Mouse (Mus musculus): ENCODE results near the gene Wdr63. TPM values are rescaled to one million over a fixed set of nuclear protein-coding genes. Genes with fewer than 3 reads are reported as not detected.

The Wdr63 gene
- polyA plus RNA-seq, 1 experiment from 2014 or later: 1.3 TPM

DNA sequence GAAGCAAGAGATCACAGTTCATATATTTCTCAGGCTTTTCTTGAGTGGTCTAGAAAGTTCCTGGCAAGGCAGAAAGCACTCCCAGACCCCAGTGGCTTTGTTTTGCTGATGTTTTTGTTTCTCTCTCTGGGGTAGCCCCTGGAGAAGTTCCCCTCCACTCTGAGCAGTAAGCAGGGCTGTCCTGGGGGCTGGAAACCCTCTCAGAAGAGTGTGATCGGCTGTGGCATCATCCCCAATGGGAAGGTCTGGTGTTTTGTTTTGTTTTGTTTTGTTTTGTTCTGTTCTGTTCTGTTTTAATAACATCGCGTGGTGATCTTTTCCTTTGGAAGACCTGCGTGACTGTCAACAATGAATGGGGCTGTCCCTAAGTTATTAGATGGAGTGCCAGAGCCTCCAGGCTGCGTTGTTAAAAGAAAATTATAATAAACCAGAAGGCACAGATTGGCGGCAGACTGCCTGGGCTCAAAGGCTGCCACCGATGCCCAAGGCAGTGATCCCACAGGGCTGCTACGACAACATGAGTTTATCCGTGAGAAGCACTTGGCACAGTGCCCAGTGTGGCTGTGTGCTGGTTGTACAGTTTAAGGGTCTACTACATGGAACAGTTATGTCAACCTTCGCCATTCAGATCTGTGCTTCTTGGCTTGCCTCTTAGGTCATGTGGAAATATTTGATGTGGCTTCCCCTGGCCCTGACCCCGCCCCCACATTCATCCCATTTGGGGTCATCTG is 56.5 kb downstream of the Wdr63 start:
- ATAC-seq: peak; percentile 77
- Histone ChIP-seq H3K9ac (ENCODE audit: low read depth, low read length) (no peak overlapping the region; the same call in 1 of the 2 replicates), H3K27me3 (replicated peaks; ENCODE audit: control insufficient read depth, insufficient read depth, low read length) (peaks cover 2% of the 10 kb centered on the region; the same call in 1 of the 2 replicates), H3K9me3 (ENCODE audit: control insufficient read depth, low read length) (no peaks in the 10 kb centered on the region), H3K4me1 (ENCODE audit: control insufficient read depth, insufficient read depth, low read depth, low read length) (peaks cover 7% of the 10 kb centered on the region), H3K27ac (ENCODE audit: low read depth, low read length) (no peak overlapping the region), H3K36me3 (ENCODE audit: control insufficient read depth, insufficient read depth, low read length) (no peaks in the 10 kb centered on the region), H3K4me3 (ENCODE audit: low read length) (no peak overlapping the region), H3K4me2 (ENCODE audit: low read length) (peak overlapping the region; percentile 16; the same call in 1 of the 2 replicates)
- WGBS: 21% methylated on average over 11 of the region's 11 CpGs

DNA sequence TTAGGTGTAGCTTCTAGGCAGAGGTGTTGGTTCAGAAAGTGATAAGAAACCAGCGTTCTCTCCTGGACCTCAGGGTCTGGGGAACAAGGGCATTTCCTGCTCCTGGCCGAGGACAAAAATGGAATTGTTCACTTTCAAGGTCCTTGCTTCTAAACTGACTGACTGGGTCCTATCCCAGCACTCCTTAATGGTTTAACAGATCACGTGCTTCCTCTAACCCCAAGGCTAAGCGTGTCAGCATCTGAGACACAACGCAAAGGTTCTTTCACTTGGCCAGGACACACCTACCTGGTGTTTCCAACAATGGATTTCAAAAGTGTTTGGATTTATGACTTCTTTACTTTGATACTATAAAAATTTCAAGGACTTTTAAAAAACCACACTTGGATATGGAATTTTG is 58.0 kb downstream of the Wdr63 start:
- H3K36me3 ChIP-seq (ENCODE audit: control insufficient read depth, insufficient read depth, low read length): no peaks in the 10 kb centered on the region
- H3K4me2 ChIP-seq (ENCODE audit: low read length): no peak overlapping the region
- H3K27ac ChIP-seq (ENCODE audit: low read depth, low read length): no peak overlapping the region
- peaks cover 2% of the 10 kb centered on the region; the same call in 1 of the 2 replicates for H3K27me3 ChIP-seq (replicated peaks; ENCODE audit: control insufficient read depth, insufficient read depth, low read length)
- no peak overlapping the region for H3K4me3 ChIP-seq (ENCODE audit: low read length)
- ATAC-seq: no peak
- H3K4me1 ChIP-seq (ENCODE audit: control insufficient read depth, insufficient read depth, low read depth, low read length): peaks cover 7% of the 10 kb centered on the region
- H3K9me3 ChIP-seq (ENCODE audit: control insufficient read depth, low read length): no peaks in the 10 kb centered on the region
- WGBS: 92% methylated on average over 5 of the region's 5 CpGs
- no peak overlapping the region for H3K9ac ChIP-seq (ENCODE audit: low read depth, low read length)

DNA sequence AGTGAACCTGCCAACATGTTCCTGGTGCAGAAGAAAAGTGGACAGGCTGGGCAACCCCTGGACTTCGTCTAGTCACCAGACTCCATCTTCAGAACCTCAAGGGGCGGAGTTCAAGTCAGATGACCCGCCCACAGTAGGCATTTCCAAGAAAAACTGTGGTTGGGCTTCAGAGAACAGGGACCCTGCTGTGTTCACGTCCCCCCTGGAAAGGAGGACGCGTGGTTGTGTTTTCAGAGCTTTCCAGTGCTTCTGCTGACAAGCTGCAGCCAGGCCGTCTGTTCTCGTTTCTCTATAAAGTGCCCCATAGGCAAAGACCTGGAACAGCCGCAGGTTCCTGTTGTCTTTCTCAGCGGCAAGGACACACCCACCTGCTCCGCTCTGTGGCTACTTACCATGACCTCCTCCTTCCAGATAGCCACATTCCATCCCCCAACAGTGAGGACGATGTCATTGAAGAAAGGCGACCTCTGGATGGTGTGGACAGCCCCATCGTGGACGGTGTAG is 60.2 kb downstream of the Wdr63 start:
- H3K27ac ChIP-seq (ENCODE audit: low read depth, low read length): no peak overlapping the region
- no peak overlapping the region for H3K4me3 ChIP-seq (ENCODE audit: low read length)
- 21% methylated on average over 15 of the region's 15 CpGs for WGBS
- no peak overlapping the region for H3K4me2 ChIP-seq (ENCODE audit: low read length)
- no peak overlapping the region for H3K9ac ChIP-seq (ENCODE audit: low read depth, low read length)
- ATAC-seq: no peak; the same call in 1 of the 2 replicates
- no peaks in the 10 kb centered on the region for H3K36me3 ChIP-seq (ENCODE audit: control insufficient read depth, insufficient read depth, low read length)
- peaks cover 7% of the 10 kb centered on the region for H3K4me1 ChIP-seq (ENCODE audit: control insufficient read depth, insufficient read depth, low read depth, low read length)
- H3K27me3 ChIP-seq (replicated peaks; ENCODE audit: control insufficient read depth, insufficient read depth, low read length): no peaks in the 10 kb centered on the region
- H3K9me3 ChIP-seq (ENCODE audit: control insufficient read depth, low read length): no peaks in the 10 kb centered on the region

DNA sequence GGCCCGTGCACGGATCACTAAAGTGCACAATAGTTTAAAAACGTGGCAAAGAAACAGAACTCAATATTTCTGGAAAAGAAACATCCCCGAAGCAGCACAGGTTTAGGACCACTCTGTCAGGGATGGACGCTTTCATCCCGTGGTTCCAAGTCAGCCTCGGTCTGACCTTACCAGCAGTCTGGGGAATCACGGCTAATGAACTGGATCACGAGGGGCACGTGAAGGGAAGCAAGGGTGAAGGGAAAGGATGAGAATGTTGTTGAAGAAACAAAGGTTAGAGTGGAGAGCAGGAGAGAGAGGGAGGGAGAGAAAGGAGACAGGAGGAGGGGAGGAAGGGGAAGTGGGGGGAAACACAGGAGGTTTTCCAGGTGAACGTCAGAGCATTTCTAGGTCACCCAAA is 61.9 kb downstream of the Wdr63 start:
- Histone ChIP-seq H3K9me3 (ENCODE audit: control insufficient read depth, low read length) (no peaks in the 10 kb centered on the region), H3K27ac (ENCODE audit: low read depth, low read length) (no peak overlapping the region), H3K4me2 (ENCODE audit: low read length) (no peak overlapping the region), H3K9ac (ENCODE audit: low read depth, low read length) (no peak overlapping the region), H3K27me3 (replicated peaks; ENCODE audit: control insufficient read depth, insufficient read depth, low read length) (no peaks in the 10 kb centered on the region; the same call in 1 of the 2 replicates), H3K4me3 (ENCODE audit: low read length) (no peak overlapping the region), H3K4me1 (ENCODE audit: control insufficient read depth, insufficient read depth, low read depth, low read length) (0 out of 2 replicates have a peak, but pooled peaks cover under 1% of the 10 kb centered on the region), H3K36me3 (ENCODE audit: control insufficient read depth, insufficient read depth, low read length) (no peaks in the 10 kb centered on the region)
- WGBS: 83% methylated on average over 11 of the region's 11 CpGs
- no peak for ATAC-seq

DNA sequence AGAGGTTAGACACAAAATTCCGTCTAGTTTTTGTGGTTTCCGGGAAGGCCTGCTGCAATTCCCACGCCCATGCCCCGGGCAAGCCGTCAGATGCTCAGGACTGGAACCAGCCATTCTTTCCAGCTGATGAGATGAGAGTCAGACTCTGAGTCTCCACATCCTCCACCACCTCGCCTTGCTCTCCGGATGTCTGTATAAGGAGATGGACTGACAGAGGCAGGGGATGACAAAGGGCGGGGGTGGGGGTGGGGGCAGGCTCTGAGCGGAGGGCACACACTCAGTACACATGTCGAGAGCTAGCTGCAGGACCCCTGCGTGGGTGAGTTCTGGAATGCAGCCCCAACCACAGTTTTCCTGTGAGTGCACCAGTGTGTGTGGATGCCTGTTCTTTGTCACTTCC is 63.0 kb downstream of the Wdr63 start:
- 41% methylated on average over 11 of the region's 11 CpGs for WGBS

DNA sequence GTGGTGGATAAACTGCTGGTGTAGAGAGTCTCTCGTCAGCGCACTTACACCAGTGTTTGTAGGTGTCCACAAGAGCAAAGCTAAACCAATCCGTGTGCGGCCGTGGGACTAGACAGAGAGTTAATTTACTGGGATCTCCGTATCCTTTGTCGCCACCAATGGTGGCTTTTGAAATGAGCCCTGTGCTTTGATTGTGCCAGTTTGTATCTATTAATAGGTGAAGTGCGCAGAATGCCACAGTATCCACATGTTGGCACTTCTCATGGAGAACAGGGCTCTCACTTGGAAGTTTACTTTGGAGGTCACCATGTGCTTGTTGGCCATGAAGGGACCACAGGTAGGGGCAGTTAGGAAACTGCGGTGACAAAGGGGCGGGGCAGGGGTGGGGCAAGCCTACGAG is 66.5 kb downstream of the Wdr63 start:
- 93% methylated on average over 11 of the region's 11 CpGs for WGBS
- no peaks in the 10 kb centered on the region for H3K36me3 ChIP-seq (ENCODE audit: control insufficient read depth, insufficient read depth, low read length)
- peaks cover 4% of the 10 kb centered on the region; the same call in 1 of the 2 replicates for H3K4me1 ChIP-seq (ENCODE audit: control insufficient read depth, insufficient read depth, low read depth, low read length)
- no peak overlapping the region for H3K4me2 ChIP-seq (ENCODE audit: low read length)
- H3K27me3 ChIP-seq (replicated peaks; ENCODE audit: control insufficient read depth, insufficient read depth, low read length): no peaks in the 10 kb centered on the region; the same call in 1 of the 2 replicates
- no peaks in the 10 kb centered on the region for H3K9me3 ChIP-seq (ENCODE audit: control insufficient read depth, low read length)
- no peak overlapping the region for H3K4me3 ChIP-seq (ENCODE audit: low read length)
- ATAC-seq: no peak
- H3K9ac ChIP-seq (ENCODE audit: low read depth, low read length): no peak overlapping the region
- no peak overlapping the region for H3K27ac ChIP-seq (ENCODE audit: low read depth, low read length)

More for the DNA sequence above, 63.0 kb downstream of the Wdr63 start:
- Histone ChIP-seq H3K4me1 (ENCODE audit: control insufficient read depth, insufficient read depth, low read depth, low read length) (no peaks in the 10 kb centered on the region), H3K36me3 (ENCODE audit: control insufficient read depth, insufficient read depth, low read length) (no peaks in the 10 kb centered on the region), H3K27me3 (replicated peaks; ENCODE audit: control insufficient read depth, insufficient read depth, low read length) (no peaks in the 10 kb centered on the region; the same call in 1 of the 2 replicates), H3K4me2 (ENCODE audit: low read length) (no peak overlapping the region), H3K4me3 (ENCODE audit: low read length) (no peak overlapping the region), H3K9ac (ENCODE audit: low read depth, low read length) (no peak overlapping the region), H3K27ac (ENCODE audit: low read depth, low read length) (no peak overlapping the region), H3K9me3 (ENCODE audit: control insufficient read depth, low read length) (no peaks in the 10 kb centered on the region)
- ATAC-seq: no peak

DNA sequence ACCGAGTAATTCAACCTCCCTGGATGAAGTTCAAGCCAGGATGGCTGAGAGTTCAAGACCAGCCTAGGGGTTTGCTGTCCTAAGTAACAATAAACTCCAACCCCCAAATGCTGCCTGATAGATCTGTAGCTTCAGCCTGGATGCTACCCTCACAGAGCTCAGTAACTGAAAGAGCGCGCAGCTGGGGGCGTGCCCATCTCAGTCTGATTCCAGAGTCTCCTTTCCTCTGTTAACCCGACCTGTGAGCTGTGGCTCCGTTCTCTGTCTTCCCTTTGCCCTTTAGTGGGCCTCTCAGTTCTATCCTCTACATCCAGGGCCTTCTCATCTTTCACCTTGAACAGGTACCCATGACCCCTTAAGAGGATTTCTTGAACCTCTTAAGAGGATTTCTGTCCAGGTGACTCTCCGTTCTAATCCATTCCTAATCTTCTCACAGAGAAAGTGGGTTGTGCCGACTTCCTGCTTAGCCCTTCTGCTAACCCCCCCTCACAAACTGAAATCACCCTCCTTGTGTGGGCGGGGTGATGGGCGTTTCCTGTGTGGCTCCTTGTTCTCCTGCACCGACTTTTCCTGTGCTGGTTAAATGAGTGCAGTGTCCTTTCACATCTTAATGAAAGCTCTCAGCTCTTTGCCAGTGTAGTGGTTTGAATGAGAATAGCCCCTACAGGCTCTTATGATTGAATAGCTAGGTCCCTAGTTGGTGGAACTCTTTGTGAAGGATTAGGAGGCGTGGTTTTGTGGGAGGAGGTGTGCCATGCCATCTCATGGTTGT is 68.6 kb downstream of the Wdr63 start:
- no peak overlapping the region for H3K4me3 ChIP-seq (ENCODE audit: low read length)
- no peaks in the 10 kb centered on the region; the same call in 1 of the 2 replicates for H3K27me3 ChIP-seq (replicated peaks; ENCODE audit: control insufficient read depth, insufficient read depth, low read length)
- no peak overlapping the region for H3K27ac ChIP-seq (ENCODE audit: low read depth, low read length)
- 68% methylated on average over 12 of the region's 12 CpGs for WGBS
- no peak overlapping the region for H3K9ac ChIP-seq (ENCODE audit: low read depth, low read length)
- H3K4me1 ChIP-seq (ENCODE audit: control insufficient read depth, insufficient read depth, low read depth, low read length): peaks cover 4% of the 10 kb centered on the region; the same call in 1 of the 2 replicates
- H3K36me3 ChIP-seq (ENCODE audit: control insufficient read depth, insufficient read depth, low read length): no peaks in the 10 kb centered on the region
- no peaks in the 10 kb centered on the region for H3K9me3 ChIP-seq (ENCODE audit: control insufficient read depth, low read length)
- no peak for ATAC-seq
- H3K4me2 ChIP-seq (ENCODE audit: low read length): no peak overlapping the region

DNA sequence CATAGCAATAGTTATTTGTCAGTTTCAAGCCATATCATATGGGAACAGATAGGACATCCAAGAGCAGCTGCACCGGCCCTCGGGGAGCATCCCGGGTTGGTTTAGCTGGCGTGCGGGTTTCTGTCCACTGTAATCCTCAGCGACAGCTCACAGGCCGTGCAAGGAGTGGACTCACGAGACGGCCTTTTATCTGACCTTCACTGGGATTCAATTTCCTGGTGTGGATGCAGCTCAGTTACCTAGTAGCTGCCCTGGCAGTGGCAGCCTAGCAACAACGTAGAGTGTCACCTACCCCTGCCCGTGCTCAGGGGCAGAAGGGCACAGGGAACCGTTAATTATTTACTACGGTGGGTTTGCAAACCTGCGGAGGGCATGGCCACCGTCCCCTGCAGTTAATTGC is 70.0 kb downstream of the Wdr63 start:
- ATAC-seq: peak; percentile 50; the same call in 1 of the 2 replicates
- WGBS: 36% methylated on average over 15 of the region's 15 CpGs
- no peaks in the 10 kb centered on the region; the same call in 1 of the 2 replicates for H3K27me3 ChIP-seq (replicated peaks; ENCODE audit: control insufficient read depth, insufficient read depth, low read length)
- H3K36me3 ChIP-seq (ENCODE audit: control insufficient read depth, insufficient read depth, low read length): no peaks in the 10 kb centered on the region
- H3K4me2 ChIP-seq (ENCODE audit: low read length): no peak overlapping the region
- no peak overlapping the region for H3K9ac ChIP-seq (ENCODE audit: low read depth, low read length)
- no peaks in the 10 kb centered on the region for H3K9me3 ChIP-seq (ENCODE audit: control insufficient read depth, low read length)
- H3K27ac ChIP-seq (ENCODE audit: low read depth, low read length): no peak overlapping the region
- no peak overlapping the region for H3K4me3 ChIP-seq (ENCODE audit: low read length)
- H3K4me1 ChIP-seq (ENCODE audit: control insufficient read depth, insufficient read depth, low read depth, low read length): peaks cover 4% of the 10 kb centered on the region; the same call in 1 of the 2 replicates

DNA sequence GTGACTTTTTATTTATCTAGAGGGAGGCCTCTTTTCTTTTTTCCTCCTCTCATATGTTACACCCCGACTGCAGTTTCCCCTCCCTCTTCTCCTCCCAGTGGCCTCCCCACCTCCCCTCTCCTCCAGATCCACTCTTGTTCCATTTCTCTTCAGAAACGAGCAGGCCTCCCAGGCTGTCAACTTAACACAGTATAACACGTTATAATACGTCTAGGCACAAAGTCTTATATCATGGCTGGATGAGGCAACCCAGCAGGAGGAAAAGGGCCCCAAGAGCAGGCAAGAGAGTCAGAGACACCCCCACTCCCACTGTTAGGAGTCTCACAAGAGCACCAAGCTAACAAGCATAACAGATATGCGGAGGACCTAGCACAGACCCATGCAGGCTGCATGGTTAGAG is 75.0 kb downstream of the Wdr63 start:
- H3K9me3 ChIP-seq (ENCODE audit: control insufficient read depth, low read length): no peaks in the 10 kb centered on the region
- ATAC-seq: no peak
- H3K27me3 ChIP-seq (replicated peaks; ENCODE audit: control insufficient read depth, insufficient read depth, low read length): no peaks in the 10 kb centered on the region

More for the DNA sequence above, 75.0 kb downstream of the Wdr63 start:
- Histone ChIP-seq H3K4me1 (ENCODE audit: control insufficient read depth, insufficient read depth, low read depth, low read length) (peaks cover 8% of the 10 kb centered on the region), H3K4me3 (ENCODE audit: low read length) (no peak overlapping the region), H3K4me2 (ENCODE audit: low read length) (no peak overlapping the region), H3K27ac (ENCODE audit: low read depth, low read length) (no peak overlapping the region), H3K36me3 (ENCODE audit: control insufficient read depth, insufficient read depth, low read length) (no peaks in the 10 kb centered on the region), H3K9ac (ENCODE audit: low read depth, low read length) (no peak overlapping the region)
- 85% methylated on average over 5 of the region's 5 CpGs for WGBS
